Mouse (Mus musculus): ENCODE data around the gene Pdxp.
"Not testable (repeated sequence)": the region's sequence is repeated elsewhere in the genome, so short reads cannot be mapped to it uniquely, and the experiment has no call there.

The Pdxp gene

DNA sequence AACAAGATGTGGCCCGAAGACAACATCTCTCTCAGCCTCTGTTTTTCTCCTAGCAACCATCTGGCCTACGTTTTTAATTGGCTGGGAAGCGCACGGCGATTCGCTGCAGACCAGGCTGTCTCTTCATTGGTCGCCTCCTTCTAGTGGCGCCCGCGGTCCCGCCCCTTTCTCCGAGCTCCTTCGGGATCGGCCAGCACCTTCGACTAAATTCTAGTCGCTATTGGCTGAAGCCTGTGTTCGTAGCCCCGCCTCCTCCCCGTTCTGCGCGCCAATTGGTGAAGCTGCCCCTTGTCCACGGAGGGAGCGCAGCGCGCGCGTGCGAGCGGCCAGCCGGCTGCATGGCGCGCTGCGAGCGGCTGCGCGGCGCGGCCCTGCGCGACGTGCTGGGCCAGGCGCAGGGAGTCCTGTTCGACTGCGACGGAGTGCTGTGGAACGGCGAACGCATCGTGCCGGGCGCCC, at the start of gene Pdxp:
Gene Pdxp (plus strand): TSS at position 288 of the 459 bp plus-strand sequence.
- peak; percentile 96 for DNase-seq

DNA sequence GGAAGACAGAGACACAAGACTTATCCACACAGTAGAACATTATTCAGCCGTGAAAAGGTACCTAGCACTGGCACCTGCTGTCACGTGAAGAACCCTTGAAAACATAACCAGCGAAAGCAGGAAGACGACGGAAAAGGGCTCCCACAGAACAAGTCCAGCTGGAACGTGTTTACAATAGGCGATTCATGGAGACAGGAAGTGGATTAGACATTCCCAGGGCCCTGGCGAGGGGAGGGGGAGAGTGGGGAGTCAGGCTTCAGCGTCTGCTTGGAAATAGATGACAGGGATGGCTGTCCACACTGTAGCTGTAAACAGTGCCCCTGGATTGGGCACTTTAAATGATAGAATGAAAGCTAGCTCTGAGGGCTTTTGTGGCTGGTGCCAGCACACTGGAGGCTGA, 45.3 kb upstream of the Pdxp start:
- DNase-seq = no peak

DNA sequence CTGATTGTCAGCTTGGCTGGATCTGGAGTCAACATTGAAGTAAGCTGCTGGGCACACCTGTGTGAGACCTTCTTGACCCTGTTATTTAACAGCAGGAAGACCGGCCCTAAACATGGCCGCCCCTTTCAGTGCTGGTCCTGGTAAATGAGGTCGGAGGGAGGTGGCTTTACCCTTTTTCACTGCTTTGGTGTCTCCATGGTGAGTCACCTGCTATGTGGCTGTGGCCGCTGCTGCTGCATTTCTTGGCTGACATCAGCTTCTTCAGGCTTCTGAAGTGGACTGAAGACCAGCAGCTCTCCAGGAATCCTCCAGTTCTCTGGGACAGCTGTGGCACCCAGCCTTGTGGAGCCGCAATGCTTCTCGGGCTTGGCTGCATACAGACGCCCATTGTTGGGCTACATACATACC, 44.9 kb upstream of the Pdxp start:
- no peak for DNase-seq

DNA sequence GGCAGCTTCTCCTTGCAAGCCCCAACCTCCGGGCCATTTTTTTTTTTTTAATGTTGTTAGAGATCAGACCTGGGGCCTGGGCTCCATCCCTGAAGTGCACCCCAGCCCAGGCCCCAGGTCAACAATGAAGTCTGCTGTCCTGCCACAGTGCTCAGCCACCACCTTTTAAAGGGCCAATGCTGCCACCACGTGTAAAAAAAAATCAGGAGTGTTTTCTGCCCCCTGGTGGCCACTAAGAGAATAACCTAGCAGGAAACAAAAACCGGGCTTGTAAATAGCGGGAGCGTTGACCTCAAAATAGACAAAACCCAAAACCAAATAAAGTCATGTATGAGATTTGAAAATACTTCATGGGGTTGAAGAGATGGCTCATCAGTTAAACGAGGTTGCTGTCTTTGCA, 43.9 kb upstream of the Pdxp start:
- DNase-seq = no peak

DNA sequence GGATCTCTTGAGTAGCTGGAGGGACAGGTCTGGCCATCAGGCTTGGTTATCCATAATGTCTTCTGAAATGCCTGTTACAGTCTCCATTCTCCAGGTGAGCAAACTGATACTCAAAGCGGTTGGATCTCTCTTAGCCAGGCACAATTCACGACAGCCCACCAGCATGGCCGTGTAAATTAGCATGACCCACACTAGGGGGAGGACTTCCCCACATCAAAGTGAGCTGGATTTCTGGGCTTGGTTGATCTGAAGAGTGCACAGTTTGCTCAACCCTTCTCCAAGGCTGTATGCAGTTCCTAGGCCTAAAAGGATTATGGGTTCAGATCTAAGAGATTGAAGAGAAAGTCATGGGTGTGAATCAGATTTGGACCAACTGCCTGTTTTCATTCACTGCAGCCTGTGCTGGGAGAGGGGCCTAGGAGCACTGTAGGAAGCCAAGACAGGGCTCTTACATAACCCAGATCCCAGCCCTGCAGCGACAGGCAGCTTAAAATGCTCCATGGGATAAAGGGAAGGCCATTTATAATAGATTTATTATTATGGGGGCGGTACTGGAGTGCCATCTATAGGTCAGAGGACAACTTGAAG, 41.6 kb upstream of the Pdxp start:
- no peak for DNase-seq

DNA sequence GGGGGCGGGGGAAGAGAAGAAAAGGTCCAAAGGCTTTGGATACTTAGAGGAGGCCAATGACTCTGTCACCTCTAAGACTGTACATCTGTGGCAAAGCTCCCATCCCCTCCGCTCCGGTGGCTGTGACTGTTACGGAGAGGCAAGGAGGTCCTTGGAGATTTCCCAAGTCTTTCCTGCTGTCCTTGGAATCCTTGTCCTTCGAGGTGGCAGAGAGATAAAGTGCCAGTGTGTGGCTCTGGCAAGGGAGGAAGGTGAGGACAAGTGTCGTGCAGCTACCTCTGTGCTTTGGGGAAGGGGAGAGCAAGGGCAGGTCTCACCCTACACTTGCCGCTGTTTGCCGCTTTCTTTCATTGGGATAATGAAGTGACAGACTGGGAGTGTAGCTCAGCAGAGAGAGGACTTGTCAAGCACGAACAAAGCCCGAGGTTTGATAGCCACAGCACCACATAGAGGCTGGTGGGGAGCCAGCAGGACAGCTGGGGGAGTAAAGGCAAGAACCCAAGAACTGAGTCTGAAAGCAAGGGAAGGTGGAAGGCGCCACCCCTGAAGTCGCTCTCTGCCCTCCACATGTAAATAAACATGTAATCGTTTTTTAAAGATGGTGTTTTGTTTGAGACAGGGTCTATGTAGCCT, 39.8 kb upstream of the Pdxp start:
- no peak for DNase-seq

DNA sequence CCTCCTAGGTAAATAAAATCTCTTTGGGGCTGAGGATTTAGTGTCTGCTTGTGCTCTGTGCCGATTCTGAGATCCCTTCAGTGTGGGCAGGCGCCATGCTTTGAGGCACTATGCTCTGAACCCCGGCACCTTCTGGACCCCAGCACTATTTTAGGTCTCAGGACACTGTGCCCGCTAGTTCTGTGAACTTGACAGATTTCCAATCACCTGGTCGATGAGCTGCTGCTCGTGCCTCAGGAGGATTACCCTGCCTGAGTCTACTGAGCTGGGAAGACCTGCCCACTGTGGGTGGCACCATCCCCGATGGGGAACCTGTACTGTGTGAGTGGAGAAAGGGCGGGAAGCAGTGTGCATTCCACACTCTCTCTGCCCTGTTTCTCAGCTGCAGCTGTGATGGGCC, 38.7 kb upstream of the Pdxp start:
- no peak for DNase-seq

DNA sequence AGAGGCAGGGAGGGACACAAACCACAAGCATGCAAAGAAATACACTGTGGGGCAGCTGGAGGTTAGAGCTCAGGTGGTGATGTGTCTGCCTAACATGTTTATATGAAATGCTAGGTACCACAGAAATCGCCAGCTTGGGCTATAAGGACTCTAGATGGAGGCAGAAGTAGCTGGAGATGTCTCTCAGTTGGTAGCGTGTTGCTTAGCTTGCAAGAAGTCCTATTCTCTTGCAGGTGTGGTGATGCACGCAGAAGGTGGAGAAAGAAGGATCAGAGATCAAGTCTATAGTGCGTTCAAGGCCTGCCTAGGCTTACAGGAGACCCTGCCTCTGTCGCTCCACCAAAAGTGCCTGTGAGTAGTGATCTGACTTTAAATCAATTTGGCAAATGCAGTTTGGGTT, 38.2 kb upstream of the Pdxp start:
- no peak for DNase-seq

DNA sequence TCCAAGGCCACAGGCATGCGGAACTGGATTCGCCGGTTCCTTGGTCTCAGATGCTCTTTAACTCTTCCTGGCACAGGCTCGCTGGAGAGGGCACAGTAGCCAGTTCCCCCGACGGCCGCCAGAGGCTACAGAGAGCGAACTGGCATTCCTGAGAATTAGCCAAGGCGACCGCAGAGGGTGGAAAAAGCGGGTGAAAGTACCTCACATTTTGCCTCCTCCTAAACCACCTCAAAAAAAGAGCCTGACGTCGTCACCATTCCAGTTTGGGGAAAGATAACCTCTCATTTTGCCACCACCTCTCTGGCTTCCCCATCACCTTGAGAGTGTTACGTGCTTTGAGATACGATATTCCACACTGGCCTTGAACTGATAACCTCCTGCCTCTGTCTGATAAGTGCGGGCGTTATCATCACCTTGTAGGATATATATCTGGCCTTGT, 37.4 kb upstream of the Pdxp start:
- DNase-seq = peak; percentile 70

DNA sequence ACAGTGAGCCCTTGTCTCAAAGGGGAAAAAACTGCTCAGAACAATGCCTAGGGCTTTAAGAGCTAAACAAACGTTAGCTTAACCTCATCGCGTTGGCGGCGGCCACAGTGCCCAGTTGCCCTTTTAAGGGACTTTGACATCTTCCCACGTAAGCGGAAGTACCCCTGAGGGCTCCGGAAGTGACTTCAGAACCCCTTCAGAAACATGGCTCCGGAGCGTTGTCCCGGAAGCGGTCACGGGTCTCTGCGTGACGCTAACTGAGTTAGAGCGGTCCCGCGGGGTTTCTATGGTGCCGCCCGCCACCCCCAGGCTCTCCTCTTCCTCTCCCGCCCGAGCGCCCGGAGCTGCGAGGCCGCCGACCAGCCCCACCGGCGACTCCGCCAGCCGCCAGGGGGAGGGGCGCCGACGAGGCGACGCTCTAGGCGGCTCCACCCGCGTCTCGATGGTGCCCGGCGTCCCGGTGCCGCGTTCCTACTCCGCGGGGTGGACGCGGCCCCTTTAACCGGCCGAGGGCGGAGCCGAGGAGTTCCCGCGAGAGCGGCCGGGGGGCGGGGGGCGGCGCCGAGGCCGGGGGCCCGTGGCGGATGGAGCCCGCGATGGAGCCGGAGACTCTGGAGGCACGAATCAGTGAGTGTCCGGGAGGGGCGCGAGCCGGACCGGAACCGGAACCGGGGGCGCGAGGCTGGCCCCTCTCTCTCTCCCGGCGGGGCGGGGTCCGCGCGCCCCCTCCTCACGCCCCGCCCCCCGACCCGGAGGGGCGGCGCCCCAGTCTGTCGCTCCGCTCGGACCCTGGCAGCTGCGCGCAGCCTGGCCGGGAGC, 36.5 kb upstream of the Pdxp start, which contains the start of gene Gga1:
Gene Gga1 (plus strand): TSS at position 200 of the 819 bp plus-strand sequence.
- peak; percentile 93 for DNase-seq

DNA sequence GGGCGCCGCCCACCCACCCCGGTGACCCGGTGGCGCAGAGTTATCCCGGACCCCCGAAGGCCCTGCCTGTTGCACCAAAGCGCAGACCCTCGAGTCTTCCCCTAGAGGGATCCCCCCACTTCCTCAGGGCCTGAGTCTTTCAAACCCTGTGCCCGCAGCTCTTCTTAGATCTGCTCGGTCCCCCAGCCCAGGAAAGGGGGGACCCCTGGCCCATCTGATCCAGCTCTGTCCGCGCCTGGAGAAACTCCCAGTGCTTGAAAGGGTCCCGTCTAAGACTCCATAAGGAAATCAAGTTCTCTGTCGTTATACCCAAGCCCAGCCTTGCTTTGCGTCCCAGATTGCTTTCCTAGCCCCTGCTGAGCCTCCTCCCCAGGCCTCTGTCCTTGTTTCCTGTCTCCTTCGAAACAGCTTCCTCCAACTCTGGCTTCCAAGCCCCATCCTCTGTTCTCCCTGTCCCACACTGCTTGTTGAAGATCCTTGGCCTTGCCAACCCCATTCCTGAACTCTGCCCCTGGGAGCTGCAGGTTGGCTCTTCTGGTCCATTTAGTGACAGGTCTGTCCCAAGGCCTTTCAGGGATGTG, 35.8 kb upstream of the Pdxp start:
- DNase-seq = no peak

DNA sequence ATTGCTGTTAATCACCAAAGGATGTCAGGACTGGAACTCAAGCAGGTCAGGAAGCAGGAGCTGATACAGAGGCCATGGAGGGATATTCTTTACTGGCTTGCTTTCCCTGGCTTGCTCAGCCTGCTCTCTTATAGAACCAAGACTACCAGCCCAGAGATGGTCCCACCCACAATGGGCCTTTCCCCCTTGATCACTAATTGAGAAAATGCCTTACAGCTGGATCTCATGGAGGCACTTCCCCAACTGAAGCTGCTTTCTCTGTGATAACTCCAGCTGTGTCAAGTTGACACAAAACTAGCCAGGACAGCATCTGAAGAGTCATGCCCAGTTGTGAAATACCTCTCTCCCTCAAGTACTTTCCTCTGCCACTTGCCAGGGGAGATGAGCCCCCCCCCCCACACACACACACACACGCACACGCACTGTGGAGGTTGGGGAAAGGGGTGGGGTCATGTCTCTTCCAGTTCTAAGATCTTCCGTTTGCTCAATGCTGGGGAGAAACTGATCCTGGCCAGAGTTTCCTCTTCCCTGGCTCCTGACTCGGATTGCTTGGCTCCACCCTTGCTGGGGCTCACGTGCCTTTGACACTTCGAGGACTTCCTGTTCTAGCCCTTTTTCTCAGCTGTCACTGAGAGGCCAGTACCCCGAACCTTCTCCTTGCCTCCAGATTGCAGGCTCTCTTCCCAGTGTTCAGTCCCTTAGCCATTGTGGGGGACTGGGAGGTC, 34.8 kb upstream of the Pdxp start:
- not testable (repeated sequence) for DNase-seq

DNA sequence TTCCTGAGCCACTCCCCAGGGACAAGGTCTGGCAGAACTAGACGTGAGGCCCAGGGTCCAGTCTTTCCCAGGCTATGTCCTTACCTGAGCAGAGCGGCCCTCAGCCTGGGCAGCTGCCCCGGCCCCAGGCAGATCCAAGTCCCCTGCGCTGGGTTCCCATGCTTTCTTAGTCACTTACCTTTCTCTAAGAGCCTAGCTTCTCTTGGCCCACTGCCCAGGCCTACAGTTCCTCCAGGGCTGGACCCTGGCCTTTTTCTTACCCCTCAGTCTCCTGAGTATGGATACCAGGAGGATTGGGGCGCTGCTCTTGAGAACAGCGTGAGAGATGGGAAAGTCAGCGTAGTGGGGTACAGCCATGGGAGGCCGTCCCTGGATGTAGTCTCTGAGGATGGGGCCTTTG, 33.3 kb upstream of the Pdxp start:
- no peak for DNase-seq

DNA sequence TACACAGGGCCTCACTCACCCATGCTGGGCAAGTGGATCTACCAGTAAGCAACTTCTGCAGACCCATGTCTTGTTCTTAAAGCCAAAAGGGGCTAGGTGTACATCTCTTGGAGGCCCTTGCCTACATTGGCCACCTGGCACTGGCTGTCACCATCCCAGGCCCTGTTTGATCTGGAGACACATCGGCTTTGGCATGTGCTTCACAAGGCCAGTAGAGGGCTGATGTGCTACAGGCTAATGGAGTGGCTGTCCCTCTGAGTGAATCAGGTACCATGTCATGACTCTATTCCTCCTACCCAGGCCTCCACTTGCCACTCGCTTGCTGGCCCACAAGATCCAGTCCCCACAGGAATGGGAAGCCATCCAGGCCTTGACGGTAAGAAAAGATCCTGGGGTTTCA, 31.9 kb upstream of the Pdxp start:
- DNase-seq = no peak

DNA sequence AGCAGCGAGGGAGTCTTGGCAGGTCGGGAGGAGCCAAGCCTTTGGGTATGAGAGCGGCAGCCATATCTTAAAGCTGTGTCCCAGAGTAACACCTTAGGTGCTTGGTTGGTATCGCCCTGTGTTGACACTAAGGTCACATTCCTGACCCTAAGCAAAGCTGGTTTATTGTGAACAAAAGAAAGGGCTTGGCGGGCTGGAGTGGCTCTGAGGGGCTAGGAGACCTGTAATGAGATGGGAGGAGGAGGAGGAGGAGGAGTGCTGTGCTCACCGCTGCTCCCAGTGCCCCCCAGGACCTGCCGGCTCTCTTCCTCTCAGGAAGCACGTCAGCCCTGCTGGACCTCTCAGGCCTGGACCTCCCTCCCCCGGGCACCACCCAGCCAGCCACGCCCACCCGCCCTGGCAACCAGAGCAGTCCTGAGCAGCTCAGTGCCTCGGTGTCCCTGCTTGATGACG, 24.3 kb upstream of the Pdxp start:
- no peak for DNase-seq

DNA sequence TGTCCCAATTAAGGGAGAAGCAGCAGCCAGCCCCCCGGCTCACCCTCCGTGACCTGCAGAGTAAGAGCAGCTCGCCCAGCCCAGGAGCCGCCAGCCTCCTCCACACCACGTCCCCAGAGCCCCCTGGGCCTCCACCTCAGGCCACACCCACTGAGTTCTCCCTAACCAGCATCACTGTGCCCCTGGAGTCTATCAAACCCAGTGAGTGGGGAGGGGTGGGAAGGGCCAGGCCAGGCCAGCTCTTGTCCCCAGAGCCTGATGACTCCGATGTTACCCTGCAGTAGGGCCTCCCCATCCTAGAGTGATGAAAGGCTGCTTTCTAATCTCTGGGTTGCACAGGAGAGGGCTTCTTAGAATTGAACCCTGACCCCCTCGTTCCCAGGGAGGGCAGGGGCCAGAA, 21.3 kb upstream of the Pdxp start:
- no peak for DNase-seq

DNA sequence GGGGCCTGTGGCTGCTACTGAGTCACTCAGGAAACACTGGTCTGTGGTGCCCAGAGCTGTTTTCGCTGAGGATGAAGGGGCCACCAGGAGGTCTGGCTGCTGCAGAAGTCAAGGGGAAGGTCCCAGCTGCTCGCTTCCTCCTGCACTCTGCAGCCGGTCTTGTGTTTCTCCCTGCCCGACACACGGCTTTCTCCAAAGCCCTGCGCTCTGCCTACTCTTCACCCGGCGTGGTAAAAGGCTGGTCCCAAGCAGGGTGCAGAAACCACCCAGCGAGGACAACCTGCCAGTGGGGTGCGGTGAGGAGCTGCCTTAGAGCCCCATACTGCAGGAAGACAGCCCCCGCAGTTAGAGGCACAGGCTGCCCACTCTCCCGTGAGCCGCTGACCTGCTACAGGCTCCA, 19.0 kb upstream of the Pdxp start:
- DNase-seq = no peak

DNA sequence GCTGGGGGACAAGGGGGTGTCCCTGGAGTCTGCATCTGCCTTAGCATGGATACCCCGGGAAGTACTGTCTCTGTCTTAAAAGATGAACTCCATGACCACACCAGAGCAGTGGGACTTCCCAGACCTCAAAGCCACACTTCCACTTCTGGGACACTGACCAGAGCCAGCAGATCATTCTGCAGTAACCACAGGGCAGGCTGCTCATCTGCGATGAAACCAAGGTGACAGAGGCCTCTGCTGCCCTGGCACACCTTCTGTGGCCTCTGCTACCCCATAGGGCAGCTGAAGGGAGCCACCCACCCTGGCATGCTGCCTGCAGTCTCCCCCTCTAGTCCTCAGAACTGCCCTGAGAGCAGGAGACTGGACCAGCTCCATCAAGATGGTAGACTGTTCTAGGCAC, 18.0 kb upstream of the Pdxp start:
- no peak for DNase-seq

DNA sequence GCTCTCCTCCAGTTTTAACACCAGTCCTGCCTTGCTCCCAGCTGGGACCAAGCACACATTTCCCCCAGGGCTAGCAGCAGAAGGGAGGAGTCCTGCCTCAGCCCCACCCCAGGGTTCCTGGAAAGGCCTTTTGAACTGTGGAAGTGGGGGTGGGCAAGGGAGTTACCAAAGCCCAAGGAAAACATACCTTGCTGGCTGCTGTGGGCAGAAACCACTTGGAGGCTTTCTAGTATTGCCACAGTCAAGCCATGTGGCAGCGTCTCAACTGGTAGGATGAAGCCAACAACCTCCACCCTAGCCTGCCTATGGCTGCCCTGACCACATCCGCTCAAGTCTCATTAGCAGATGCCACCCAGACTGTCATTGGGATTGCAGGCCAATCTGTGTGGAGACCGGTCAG, 17.6 kb upstream of the Pdxp start:
- DNase-seq = no peak

DNA sequence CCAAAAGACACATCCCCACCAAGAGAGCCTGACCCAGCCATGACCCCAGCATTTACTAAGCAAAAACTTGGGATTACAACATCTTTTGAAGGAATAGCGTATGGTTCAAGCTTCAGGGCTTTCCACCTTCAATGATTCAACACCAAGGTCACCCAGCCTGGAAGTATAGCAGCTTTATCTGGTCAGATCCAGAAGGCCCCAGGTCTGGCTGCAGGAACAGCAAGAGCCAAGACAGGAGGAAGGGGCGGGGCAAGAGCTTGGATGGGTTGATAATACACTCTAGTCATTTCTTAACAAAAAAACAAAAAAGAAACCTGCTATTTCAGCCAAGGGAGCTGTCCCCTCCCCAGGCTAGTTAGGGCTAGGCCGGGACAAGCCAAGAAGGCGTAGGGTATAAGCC, 16.2 kb upstream of the Pdxp start:
- DNase-seq = no peak

DNA sequence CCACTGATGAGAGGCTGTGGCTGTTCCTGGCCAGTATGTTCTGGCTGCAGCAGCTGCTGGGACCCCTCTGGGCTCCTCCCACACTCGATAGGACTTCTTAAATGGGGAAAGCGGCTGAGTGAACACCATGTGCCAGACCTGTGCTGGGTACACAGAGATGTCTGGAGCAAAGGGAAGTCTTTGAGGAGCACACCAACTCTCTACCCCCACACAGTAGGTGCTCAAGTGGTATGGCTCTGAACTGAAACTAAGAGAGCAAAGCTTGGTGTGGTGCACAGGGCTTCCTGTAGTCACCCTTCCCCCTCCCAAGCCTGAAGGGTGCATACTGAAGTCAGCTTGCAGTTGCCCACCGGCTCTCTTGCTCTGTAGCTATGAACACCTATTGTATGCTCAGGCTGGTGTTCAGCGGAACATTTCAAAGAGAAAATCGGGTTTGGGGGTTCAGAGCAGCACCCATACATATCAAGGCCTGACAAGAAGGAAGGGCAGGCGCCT, 15.2 kb upstream of the Pdxp start:
- no peak for DNase-seq

DNA sequence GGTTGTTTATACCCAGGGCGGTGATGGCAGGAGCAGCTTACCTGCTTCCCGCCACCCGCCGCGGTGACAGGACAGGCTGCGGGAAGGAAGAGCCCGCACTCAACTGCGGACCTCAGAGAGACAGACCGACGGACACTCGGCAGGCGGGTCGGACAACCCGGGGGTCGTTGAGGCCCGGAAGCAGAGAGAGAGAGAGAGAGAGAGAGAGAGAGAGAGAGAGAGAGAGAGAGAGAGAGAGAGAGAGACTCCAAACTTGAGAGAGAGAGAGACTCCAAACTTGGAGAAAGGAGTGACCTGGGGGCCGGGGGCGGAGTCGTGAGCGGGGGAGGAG, 14.3 kb upstream of the Pdxp start, which contains the start of gene Gm49510:
Gene Gm49510 (plus strand): TSS at position 259 of the 331 bp plus-strand sequence.
- DNase-seq = no peak
